Mouse (Mus musculus) stomach, embryonic 16.5 days (tissue): ENCODE measurements around the gene Alox12. TPM values are rescaled to one million over a fixed set of nuclear protein-coding genes. Genes with fewer than 3 reads are reported as not detected.

ENCODE experiments used
- ATAC-seq: fragments of 200-750 bp; cut with Nextera tagmentation; 2 replicates; pipeline ENCODE4 v1.8.0; 2017; ENCODE audit warnings: moderate number of reproducible peaks, moderate TSS enrichment; ENCODE audit not compliant: insufficient read depth, low FRiP score
- H3K27ac ChIP-seq: fragments of 300-500 bp; sonication (generic); 2 replicates; pipeline ENCODE4 v1.5.1; 2014; ENCODE audit warnings: low read length
- H3K27me3 ChIP-seq: fragments of 300-500 bp; sonication (generic); 2 replicates; pipeline ENCODE4 v1.6.1; 2014; ENCODE audit warnings: low read length, control low read depth, mixed read lengths; ENCODE audit not compliant: control insufficient read depth, insufficient read depth
- H3K36me3 ChIP-seq: fragments of 300-500 bp; sonication (generic); 2 replicates; pipeline ENCODE4 v1.6.1; 2014; ENCODE audit warnings: low read length; ENCODE audit not compliant: control insufficient read depth, insufficient read depth
- H3K4me1 ChIP-seq: fragments of 300-500 bp; sonication (generic); 2 replicates; pipeline ENCODE4 v1.6.1; 2014; ENCODE audit warnings: low read length, control low read depth, mixed read lengths; ENCODE audit not compliant: control insufficient read depth, insufficient read depth
- H3K4me2 ChIP-seq: fragments of 300-500 bp; sonication (generic); 2 replicates; pipeline ENCODE4 v1.6.1; 2014; ENCODE audit warnings: low read depth, low read length, mixed read lengths
- H3K4me3 ChIP-seq: fragments of 300-500 bp; sonication (generic); replicated peaks from 2 replicates; pipeline ENCODE4 v1.5.1; 2014; ENCODE audit warnings: mild to moderate bottlenecking, low read length
- H3K9ac ChIP-seq: fragments of 300-500 bp; sonication (generic); 2 replicates; pipeline ENCODE4 v1.6.1; 2014; ENCODE audit warnings: low read length
- H3K9me3 ChIP-seq: fragments of 300-500 bp; sonication (generic); replicated peaks from 2 replicates; pipeline ENCODE4 v1.6.1; 2016; ENCODE audit warnings: low read length, control low read depth; ENCODE audit not compliant: control insufficient read depth
- WGBS: fragments of 180-500 bp; shearing (Covaris S2); extraction: QIAGEN DNeasy Blood & Tissue Kit; methylation state at CpG from one replicate; pipeline ENCODE4 v1.1.7; 2014; 5-methylcytosine and 5-hydroxymethylcytosine counted together
- polyA plus RNA-seq: library from polyadenylated mRNA; unstranded; fragments of >200 nt; fragmentation: Nextera tagmentation; extraction: Ambion mirVana; gene quantifications from 2 replicates; pipeline ENCODE4 v1.2.1, GENCODE M21; 2015

Gene Alox12
- polyA plus RNA-seq, 1 experiment from 2014 or later: 17.8 TPM

GRCm38 (mm10) chr11:70212423-70212822 is 42.7 kb downstream of the Alox12 start, which contains the start of gene Slc16a11:
Gene Slc16a11, plus strand, starts transcription at chr11:70212752.
- Histone ChIP-seq H3K27ac (no peak within 1 kb of the TSS), H3K4me3 (peak within 1 kb of the TSS; percentile 40), H3K9me3 (no peaks in the 10 kb centered on the region), H3K4me2 (peak within 1 kb of the TSS; percentile 54), H3K36me3 (no peaks in the 10 kb centered on the region), H3K4me1 (peaks cover 3% of the 10 kb centered on the region; the same call in 1 of the 2 replicates), H3K27me3 (peaks cover 35% of the 10 kb centered on the region), H3K9ac (peak within 1 kb of the TSS; percentile 66)
- ATAC-seq: no peak
- WGBS: 50% methylated on average over 6 of the region's 6 CpGs

- H3K36me3 ChIP-seq: no peaks in the 10 kb centered on the region
- no peak for ATAC-seq
- H3K9ac ChIP-seq: no peak overlapping the region
- H3K4me3 ChIP-seq: no peak overlapping the region
- H3K27me3 ChIP-seq: peaks cover 32% of the 10 kb centered on the region
- no peak overlapping the region for H3K27ac ChIP-seq
- H3K9me3 ChIP-seq: no peaks in the 10 kb centered on the region
- no peak overlapping the region for H3K4me2 ChIP-seq
- peaks cover 3% of the 10 kb centered on the region; the same call in 1 of the 2 replicates for H3K4me1 ChIP-seq
- 79% methylated on average over 6 of the region's 6 CpGs for WGBS
Measured at GRCm38 (mm10) chr11:70211972-70212371, 43.2 kb downstream of the Alox12 start.

DNA sequence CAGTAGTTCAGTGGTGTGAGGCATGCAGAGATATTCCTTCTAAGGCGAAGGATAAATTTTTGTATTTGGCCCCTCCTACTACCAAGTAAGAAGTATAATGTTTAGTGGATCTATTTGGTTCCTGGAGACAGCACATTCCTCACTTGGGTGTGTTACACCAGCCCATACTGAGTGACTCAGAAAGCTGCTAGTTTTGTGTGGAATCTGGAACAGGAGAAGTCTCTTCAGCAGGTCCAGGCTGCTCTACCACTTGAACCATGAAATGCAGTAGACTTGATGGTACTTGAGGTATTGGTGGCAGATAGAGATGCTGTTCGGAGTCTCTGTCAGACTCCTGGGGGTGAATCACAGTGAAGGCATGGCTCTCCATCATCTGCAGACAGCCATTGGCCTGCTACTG is 44.5 kb downstream of the Alox12 start:
- Histone ChIP-seq H3K4me1 (peaks cover 3% of the 10 kb centered on the region; the same call in 1 of the 2 replicates), H3K36me3 (no peaks in the 10 kb centered on the region), H3K4me3 (no peak overlapping the region), H3K9me3 (no peaks in the 10 kb centered on the region), H3K4me2 (no peak overlapping the region), H3K27ac (no peak overlapping the region; the same call in 1 of the 2 replicates), H3K9ac (no peak overlapping the region), H3K27me3 (peaks cover 28% of the 10 kb centered on the region)
- WGBS: 69% methylated on average over 2 of the region's 2 CpGs
- ATAC-seq: no peak

DNA sequence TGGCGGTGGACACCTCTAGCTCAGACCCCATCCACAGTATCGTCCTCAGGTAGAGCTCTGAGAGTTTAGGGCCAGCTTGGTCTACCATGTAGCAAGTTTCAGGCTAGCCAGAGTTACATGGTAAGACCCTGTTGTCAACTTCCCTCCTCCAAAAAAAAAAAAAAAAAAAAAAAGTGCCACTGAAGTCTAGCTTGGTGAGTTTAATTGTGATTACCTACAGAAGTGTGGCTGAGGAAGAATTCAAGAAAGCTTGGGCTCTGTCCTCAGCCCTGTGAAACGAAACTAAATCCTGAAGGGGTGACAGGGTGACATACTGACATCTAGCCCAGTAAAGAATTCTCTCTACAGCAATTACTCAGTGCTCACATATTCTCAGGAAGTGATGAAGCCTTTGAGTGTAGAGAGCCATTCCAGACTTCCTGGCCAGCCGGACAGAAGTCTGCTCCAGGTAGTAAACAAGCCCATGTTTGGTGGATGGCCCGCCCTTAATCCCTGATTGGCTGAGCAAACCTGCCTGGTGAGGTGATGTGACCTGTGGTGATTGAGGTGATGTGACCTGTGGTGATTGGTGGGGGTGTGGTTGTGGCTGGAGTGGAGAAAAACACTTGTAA is 46.3 kb downstream of the Alox12 start:
- Histone ChIP-seq H3K4me1 (peaks cover 3% of the 10 kb centered on the region; the same call in 1 of the 2 replicates), H3K4me2 (no peak overlapping the region), H3K4me3 (no peak overlapping the region), H3K36me3 (no peaks in the 10 kb centered on the region), H3K27me3 (peaks cover 10% of the 10 kb centered on the region; the same call in 1 of the 2 replicates), H3K9me3 (no peaks in the 10 kb centered on the region), H3K27ac (no peak overlapping the region), H3K9ac (no peak overlapping the region)
- no peak for ATAC-seq
- WGBS: 67% methylated on average over 5 of the region's 5 CpGs

- H3K27me3 ChIP-seq: no peaks in the 10 kb centered on the region
- H3K4me3 ChIP-seq: no peak overlapping the region
- no peaks in the 10 kb centered on the region for H3K4me1 ChIP-seq
- no peak overlapping the region for H3K9ac ChIP-seq
- no peaks in the 10 kb centered on the region for H3K9me3 ChIP-seq
- H3K4me2 ChIP-seq: no peak overlapping the region
- no peak overlapping the region for H3K27ac ChIP-seq
- no peaks in the 10 kb centered on the region for H3K36me3 ChIP-seq
- no peak for ATAC-seq
- 76% methylated on average over 7 of the region's 7 CpGs for WGBS
Measured at GRCm38 (mm10) chr11:70207283-70207682, 47.9 kb downstream of the Alox12 start.

- Histone ChIP-seq H3K9me3 (no peaks in the 10 kb centered on the region), H3K27ac (no peak overlapping the region), H3K4me2 (no peak overlapping the region), H3K4me3 (no peak overlapping the region), H3K27me3 (no peaks in the 10 kb centered on the region), H3K36me3 (no peaks in the 10 kb centered on the region), H3K9ac (no peak overlapping the region), H3K4me1 (no peaks in the 10 kb centered on the region)
- 75% methylated on average over 2 of the region's 2 CpGs for WGBS
- ATAC-seq: no peak
Measured at GRCm38 (mm10) chr11:70206801-70207200, 48.4 kb downstream of the Alox12 start.

DNA sequence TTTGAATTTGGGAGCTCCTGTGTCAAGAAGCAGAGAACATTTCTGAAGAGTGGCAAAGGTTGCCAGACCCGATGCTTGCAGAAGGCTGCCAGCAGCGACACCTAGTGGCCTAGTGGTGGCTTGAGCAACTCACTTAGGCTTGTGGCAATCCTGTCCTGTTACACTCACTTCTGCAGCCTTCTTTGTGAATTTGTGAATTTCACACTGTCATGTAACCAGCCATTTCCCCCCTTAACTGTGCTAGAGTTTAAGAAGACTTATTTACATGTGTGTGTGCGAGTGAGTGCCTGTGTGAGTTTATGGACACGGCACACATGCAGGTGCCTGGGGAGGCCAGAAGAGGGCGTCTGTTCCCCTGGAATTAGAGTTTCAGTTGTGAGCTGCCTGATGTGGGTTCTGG is 53.5 kb downstream of the Alox12 start:
- WGBS: 38% methylated on average over 5 of the region's 5 CpGs
- Histone ChIP-seq H3K27me3 (no peaks in the 10 kb centered on the region), H3K9me3 (no peaks in the 10 kb centered on the region), H3K4me1 (0 out of 2 replicates have a peak, but pooled peaks cover 2% of the 10 kb centered on the region), H3K36me3 (no peaks in the 10 kb centered on the region), H3K4me2 (no peak overlapping the region), H3K27ac (no peak overlapping the region), H3K4me3 (no peak overlapping the region), H3K9ac (no peak overlapping the region)
- ATAC-seq: peak; percentile 58; the same call in 1 of the 2 replicates

- no peaks in the 10 kb centered on the region for H3K27me3 ChIP-seq
- H3K4me2 ChIP-seq: no peak overlapping the region
- no peak for ATAC-seq
- H3K27ac ChIP-seq: 0 out of 2 replicates have a peak overlapping the region, but pooled peaks have one; percentile 41
- no peaks in the 10 kb centered on the region for H3K9me3 ChIP-seq
- H3K4me1 ChIP-seq: 0 out of 2 replicates have a peak, but pooled peaks cover 2% of the 10 kb centered on the region
- H3K9ac ChIP-seq: no peak overlapping the region
- H3K4me3 ChIP-seq: no peak overlapping the region
- no peaks in the 10 kb centered on the region for H3K36me3 ChIP-seq
- WGBS: 88% methylated on average over 5 of the region's 5 CpGs
Measured at GRCm38 (mm10) chr11:70200036-70200608, 55.0 kb downstream of the Alox12 start.

DNA sequence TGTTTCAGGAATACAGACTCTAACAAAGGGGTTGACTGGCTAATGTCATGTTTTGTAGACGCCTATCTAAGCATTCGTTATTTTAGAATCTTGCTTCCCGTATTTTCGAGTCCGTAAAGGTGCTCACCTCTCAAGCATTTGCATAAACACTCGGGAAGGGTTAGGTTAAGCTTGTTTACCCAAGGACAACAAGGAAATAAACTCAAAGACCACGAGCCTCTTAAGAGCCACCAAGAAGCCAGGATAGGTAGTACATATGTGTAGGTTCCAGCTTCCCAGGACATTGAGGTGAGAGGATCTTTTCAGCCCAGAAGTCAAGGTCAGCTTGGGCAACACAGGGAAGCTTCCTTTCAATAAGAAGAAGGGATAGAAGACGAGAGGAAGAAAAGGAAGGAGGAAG is 56.0 kb downstream of the Alox12 start:
- 0 out of 2 replicates have a peak, but pooled peaks cover 2% of the 10 kb centered on the region for H3K4me1 ChIP-seq
- ATAC-seq: no peak
- no peak overlapping the region for H3K9ac ChIP-seq
- H3K27me3 ChIP-seq: no peaks in the 10 kb centered on the region
- no peak overlapping the region for H3K4me2 ChIP-seq
- H3K27ac ChIP-seq: no peak overlapping the region
- 70% methylated on average over 8 of the region's 8 CpGs for WGBS
- H3K9me3 ChIP-seq: no peaks in the 10 kb centered on the region
- H3K36me3 ChIP-seq: no peaks in the 10 kb centered on the region
- no peak overlapping the region for H3K4me3 ChIP-seq
